Mouse (Mus musculus): ENCODE results near the gene Mfn1. TPM values are rescaled to one million over a fixed set of nuclear protein-coding genes. Genes with fewer than 3 reads are reported as not detected.

The Mfn1 gene
- polyA plus RNA-seq, 1 experiment, result 143 TPM

GRCm38 (mm10) chr3:32595080-32595479 lies 65.8 kb downstream of the Mfn1 start:
- Histone ChIP-seq H3K27me3 (ENCODE audit: control insufficient read depth, insufficient read depth, low read length) (no peaks in the 10 kb centered on the region), H3K27ac (ENCODE audit: insufficient read depth, low read length) (no peak overlapping the region), H3K4me3 (replicated peaks; ENCODE audit: insufficient read depth, low read depth, low read length) (no peak overlapping the region), H3K4me1 (ENCODE audit: control insufficient read depth, insufficient read depth, low read length) (no peaks in the 10 kb centered on the region)
- TF ChIP-seq CTCF (IDR thresholded peaks at IDR 0.05; ENCODE audit: borderline replicate concordance, insufficient read depth, low read depth, low read length) (no peak), POLR2A (IDR thresholded peaks at IDR 0.05; ENCODE audit: borderline replicate concordance, insufficient read depth, low read length) (no peak)
- DNase-seq, result no peak
- WGBS, result 89% methylated on average over 4 of the region's 4 CpGs

- WGBS, result 62% methylated on average over 3 of the region's 3 CpGs
- no peak for DNase-seq
- no peak for TF ChIP-seq POLR2A (IDR thresholded peaks at IDR 0.05; ENCODE audit: borderline replicate concordance, insufficient read depth, low read length)
- no peak for TF ChIP-seq CTCF (IDR thresholded peaks at IDR 0.05; ENCODE audit: borderline replicate concordance, insufficient read depth, low read depth, low read length)
- H3K4me1 ChIP-seq (ENCODE audit: control insufficient read depth, insufficient read depth, low read length), result no peaks in the 10 kb centered on the region
- no peak overlapping the region for H3K27ac ChIP-seq (ENCODE audit: insufficient read depth, low read length)
- no peaks in the 10 kb centered on the region for H3K27me3 ChIP-seq (ENCODE audit: control insufficient read depth, insufficient read depth, low read length)
- no peak overlapping the region for H3K4me3 ChIP-seq (replicated peaks; ENCODE audit: insufficient read depth, low read depth, low read length)
Measured at GRCm38 (mm10) chr3:32599328-32599727, 70.1 kb downstream of the Mfn1 start.

- no peak overlapping the region for H3K4me3 ChIP-seq (replicated peaks; ENCODE audit: insufficient read depth, low read depth, low read length)
- H3K27ac ChIP-seq (ENCODE audit: insufficient read depth, low read length), result no peak overlapping the region
- WGBS, result 91% methylated on average over 10 of the region's 10 CpGs
- TF ChIP-seq CTCF (IDR thresholded peaks at IDR 0.05; ENCODE audit: borderline replicate concordance, insufficient read depth, low read depth, low read length) (no peak), POLR2A (IDR thresholded peaks at IDR 0.05; ENCODE audit: borderline replicate concordance, insufficient read depth, low read length) (no peak)
- DNase-seq, result no peak
- no peaks in the 10 kb centered on the region for H3K4me1 ChIP-seq (ENCODE audit: control insufficient read depth, insufficient read depth, low read length)
- no peaks in the 10 kb centered on the region for H3K27me3 ChIP-seq (ENCODE audit: control insufficient read depth, insufficient read depth, low read length)
Measured at GRCm38 (mm10) chr3:32601055-32601454, 71.8 kb downstream of the Mfn1 start.

DNA sequence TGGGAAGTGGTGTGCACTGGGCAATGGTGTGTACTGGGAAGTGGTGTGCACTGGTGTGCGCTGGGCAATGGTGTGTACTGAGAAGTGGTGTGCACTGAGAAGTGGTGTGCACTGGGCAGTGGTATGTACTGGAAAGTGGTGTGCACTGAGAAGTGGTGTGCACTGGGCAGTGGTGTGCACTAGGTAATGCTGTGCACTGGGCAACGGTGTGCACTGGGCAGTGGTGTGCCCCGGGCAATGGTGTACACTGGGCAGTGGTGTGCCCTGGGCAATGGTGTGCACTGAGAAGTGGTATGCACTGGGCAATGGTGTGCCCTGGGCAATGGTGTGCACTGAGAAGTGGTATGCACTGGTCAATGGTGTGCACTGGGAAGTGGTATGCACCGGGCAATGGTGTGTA lies 80.0 kb downstream of the Mfn1 start:
- Histone ChIP-seq H3K4me3 (replicated peaks; ENCODE audit: insufficient read depth, low read depth, low read length) (no peak overlapping the region), H3K27ac (ENCODE audit: insufficient read depth, low read length) (no peak overlapping the region), H3K27me3 (ENCODE audit: control insufficient read depth, insufficient read depth, low read length) (no peaks in the 10 kb centered on the region), H3K4me1 (ENCODE audit: control insufficient read depth, insufficient read depth, low read length) (no peaks in the 10 kb centered on the region)
- no peak for DNase-seq
- 97% methylated on average over 4 of the region's 4 CpGs for WGBS
- no peak for TF ChIP-seq CTCF (IDR thresholded peaks at IDR 0.05; ENCODE audit: borderline replicate concordance, insufficient read depth, low read depth, low read length)
- no peak for TF ChIP-seq POLR2A (IDR thresholded peaks at IDR 0.05; ENCODE audit: borderline replicate concordance, insufficient read depth, low read length)

DNA sequence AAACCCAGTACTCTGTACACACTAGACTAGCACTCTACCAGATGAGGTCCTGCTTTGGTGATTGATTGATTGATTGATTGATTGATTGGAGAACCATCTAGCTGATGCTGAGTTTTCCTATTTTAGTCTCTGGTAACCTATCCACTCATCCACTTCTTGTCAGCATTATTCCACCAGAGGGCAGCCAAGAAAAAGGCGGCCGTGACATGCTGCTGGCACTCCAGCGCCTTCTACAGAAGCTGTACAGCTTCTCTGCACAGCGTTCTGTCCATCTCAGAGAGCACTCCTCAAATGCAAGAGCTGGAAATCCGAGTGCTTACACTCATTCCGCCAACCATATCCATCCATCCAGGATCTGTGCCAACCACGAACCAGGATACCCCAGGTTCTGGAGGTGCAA lies 81.3 kb downstream of the Mfn1 start:
- H3K27me3 ChIP-seq (ENCODE audit: control insufficient read depth, insufficient read depth, low read length), result no peaks in the 10 kb centered on the region
- TF ChIP-seq CTCF (IDR thresholded peaks at IDR 0.05; ENCODE audit: borderline replicate concordance, insufficient read depth, low read depth, low read length) (peak; percentile 37; the same call in 1 of the 2 replicates), POLR2A (IDR thresholded peaks at IDR 0.05; ENCODE audit: borderline replicate concordance, insufficient read depth, low read length) (no peak)
- no peaks in the 10 kb centered on the region for H3K4me1 ChIP-seq (ENCODE audit: control insufficient read depth, insufficient read depth, low read length)
- DNase-seq, result peak; percentile 14 to 33
- H3K27ac ChIP-seq (ENCODE audit: insufficient read depth, low read length), result no peak overlapping the region
- WGBS, result 14% methylated on average over 7 of the region's 7 CpGs
- H3K4me3 ChIP-seq (replicated peaks; ENCODE audit: insufficient read depth, low read depth, low read length), result no peak overlapping the region

DNA sequence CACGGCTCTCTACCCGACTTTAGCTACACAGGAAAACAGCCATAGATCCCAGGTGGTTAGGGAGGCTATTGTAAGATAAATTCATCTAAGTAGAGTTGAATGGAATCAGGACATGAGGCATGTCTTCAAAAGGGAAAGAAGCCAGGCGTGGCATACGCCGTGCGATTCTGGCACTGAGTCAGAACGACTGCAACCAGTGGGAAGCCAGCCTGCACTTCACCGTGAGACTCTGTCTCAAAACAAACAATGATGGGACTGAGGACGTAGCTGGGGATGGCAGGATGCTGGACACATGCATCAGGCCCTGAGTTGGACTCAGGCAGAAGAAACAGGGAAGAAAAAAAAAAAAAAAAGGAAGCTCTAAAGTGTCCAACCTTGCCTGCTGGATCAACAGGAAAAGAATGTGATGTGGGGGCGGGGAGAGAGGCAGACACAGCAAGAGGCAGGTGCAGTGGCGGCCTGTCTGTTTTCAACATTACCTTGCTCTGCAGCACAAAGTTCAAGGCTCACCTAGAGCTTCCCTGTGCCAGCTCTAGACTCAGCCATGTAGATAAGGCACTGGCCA lies 82.4 kb downstream of the Mfn1 start:
- Histone ChIP-seq H3K27ac (ENCODE audit: insufficient read depth, low read length) (no peak overlapping the region), H3K4me1 (ENCODE audit: control insufficient read depth, insufficient read depth, low read length) (no peaks in the 10 kb centered on the region), H3K4me3 (replicated peaks; ENCODE audit: insufficient read depth, low read depth, low read length) (no peak overlapping the region), H3K27me3 (ENCODE audit: control insufficient read depth, insufficient read depth, low read length) (peaks cover 2% of the 10 kb centered on the region; the same call in 1 of the 2 replicates)
- WGBS, result 27% methylated on average over 11 of the region's 11 CpGs
- TF ChIP-seq CTCF (IDR thresholded peaks at IDR 0.05; ENCODE audit: borderline replicate concordance, insufficient read depth, low read depth, low read length) (no peak), POLR2A (IDR thresholded peaks at IDR 0.05; ENCODE audit: borderline replicate concordance, insufficient read depth, low read length) (no peak)
- no peak for DNase-seq

GRCm38 (mm10) chr3:32614786-32615185 lies 85.5 kb downstream of the Mfn1 start:
- no peak for TF ChIP-seq POLR2A (IDR thresholded peaks at IDR 0.05; ENCODE audit: borderline replicate concordance, insufficient read depth, low read length)
- TF ChIP-seq CTCF (IDR thresholded peaks at IDR 0.05; ENCODE audit: borderline replicate concordance, insufficient read depth, low read depth, low read length), result no peak
- Histone ChIP-seq H3K4me1 (ENCODE audit: control insufficient read depth, insufficient read depth, low read length) (no peaks in the 10 kb centered on the region), H3K4me3 (replicated peaks; ENCODE audit: insufficient read depth, low read depth, low read length) (no peak overlapping the region), H3K27ac (ENCODE audit: insufficient read depth, low read length) (no peak overlapping the region), H3K27me3 (ENCODE audit: control insufficient read depth, insufficient read depth, low read length) (peaks cover 2% of the 10 kb centered on the region; the same call in 1 of the 2 replicates)
- WGBS, result 80% methylated on average over 2 of the region's 2 CpGs
- no peak for DNase-seq

GRCm38 (mm10) chr3:32615376-32615775 lies 86.1 kb downstream of the Mfn1 start:
- Histone ChIP-seq H3K27me3 (ENCODE audit: control insufficient read depth, insufficient read depth, low read length) (peaks cover 2% of the 10 kb centered on the region; the same call in 1 of the 2 replicates), H3K4me3 (replicated peaks; ENCODE audit: insufficient read depth, low read depth, low read length) (no peak overlapping the region), H3K4me1 (ENCODE audit: control insufficient read depth, insufficient read depth, low read length) (no peaks in the 10 kb centered on the region), H3K27ac (ENCODE audit: insufficient read depth, low read length) (no peak overlapping the region)
- TF ChIP-seq POLR2A (IDR thresholded peaks at IDR 0.05; ENCODE audit: borderline replicate concordance, insufficient read depth, low read length) (no peak), CTCF (IDR thresholded peaks at IDR 0.05; ENCODE audit: borderline replicate concordance, insufficient read depth, low read depth, low read length) (no peak)
- DNase-seq, result no peak
- WGBS, result 72% methylated on average over 5 of the region's 5 CpGs

Measured in cerebellum, adult 2 months (tissue).